Mouse (Mus musculus) limb, embryonic 15.5 days (tissue): ENCODE data around the gene Gramd1b. TPM values are rescaled to one million over a fixed set of nuclear protein-coding genes. Genes with fewer than 3 reads are reported as not detected.

Source experiments
- ATAC-seq: fragments of 200-750 bp; cut with Nextera tagmentation; 2 replicates; pipeline ENCODE4 v1.8.0; 2017; ENCODE audit warnings: low read depth, moderate TSS enrichment; ENCODE audit not compliant: insufficient number of reproducible peaks, low FRiP score, low TSS enrichment
- H3K27ac ChIP-seq: fragments of 300-500 bp; sonication (generic); 2 replicates; pipeline ENCODE4 v1.5.1; 2015; ENCODE audit warnings: moderate library complexity, mild to moderate bottlenecking, inconsistent platforms
- H3K27me3 ChIP-seq: fragments of 300-500 bp; sonication (generic); 2 replicates; pipeline ENCODE4 v1.6.1; 2015; ENCODE audit warnings: inconsistent platforms
- H3K36me3 ChIP-seq: fragments of 300-500 bp; sonication (generic); 2 replicates; pipeline ENCODE4 v1.6.1; 2015; ENCODE audit warnings: inconsistent platforms
- H3K4me1 ChIP-seq: fragments of 300-500 bp; sonication (generic); 2 replicates; pipeline ENCODE4 v1.6.1; 2015; ENCODE audit warnings: inconsistent platforms
- H3K4me2 ChIP-seq: fragments of 300-500 bp; sonication (generic); 2 replicates; pipeline ENCODE4 v1.6.1; 2015; ENCODE audit warnings: mild to moderate bottlenecking, inconsistent platforms
- H3K4me3 ChIP-seq: fragments of 300-500 bp; sonication (generic); 2 replicates; pipeline ENCODE4 v1.5.1; 2015; ENCODE audit warnings: mild to moderate bottlenecking, inconsistent platforms
- H3K9ac ChIP-seq: fragments of 300-500 bp; sonication (generic); 2 replicates; pipeline ENCODE4 v1.6.1; 2015; ENCODE audit warnings: inconsistent platforms
- H3K9me3 ChIP-seq: fragments of 300-500 bp; sonication (generic); 2 replicates; pipeline ENCODE4 v1.6.1; 2016; ENCODE audit warnings: inconsistent platforms
- WGBS: fragments of 180-500 bp; shearing (Covaris S2); methylation state at CpG from one replicate; pipeline ENCODE4 v1.1.7; 2015; 5-methylcytosine and 5-hydroxymethylcytosine counted together
- polyA plus RNA-seq: library from polyadenylated mRNA; unstranded; fragments of >200 nt; fragmentation: Nextera tagmentation; extraction: Ambion mirVana; gene quantifications from 2 replicates; pipeline ENCODE4 v1.2.1, GENCODE M21; 2015

Gramd1b gene
- polyA plus RNA-seq, 1 experiment from 2014 or later, result 3.2 TPM

GRCm38 (mm10) chr9:40545193-40545592 lies 14.0 kb upstream of the Gramd1b start:
- Histone ChIP-seq H3K4me1 (no peaks in the 10 kb centered on the region), H3K9me3 (no peaks in the 10 kb centered on the region), H3K4me2 (no peak overlapping the region), H3K27me3 (no peaks in the 10 kb centered on the region), H3K27ac (no peak overlapping the region), H3K36me3 (no peaks in the 10 kb centered on the region), H3K4me3 (no peak overlapping the region), H3K9ac (no peak overlapping the region)
- ATAC-seq, result no peak
- WGBS, result 49% methylated on average over 6 of the region's 6 CpGs

- 77% methylated on average over 8 of the region's 8 CpGs for WGBS
- no peak for ATAC-seq
- H3K4me1 ChIP-seq, result no peaks in the 10 kb centered on the region
These were observed 8.5 kb upstream of the Gramd1b start for GRCm38 (mm10) chr9:40539588-40540140.

GRCm38 (mm10) chr9:40537708-40538105 lies 6.5 kb upstream of the Gramd1b start:
- no peak overlapping the region for H3K9ac ChIP-seq
- no peaks in the 10 kb centered on the region for H3K9me3 ChIP-seq
- 60% methylated on average over 2 of the region's 2 CpGs for WGBS
- H3K27ac ChIP-seq, result no peak overlapping the region
- H3K27me3 ChIP-seq, result no peaks in the 10 kb centered on the region
- no peak overlapping the region for H3K4me2 ChIP-seq
- H3K36me3 ChIP-seq, result no peaks in the 10 kb centered on the region
- no peak overlapping the region for H3K4me3 ChIP-seq
- H3K4me1 ChIP-seq, result no peaks in the 10 kb centered on the region
- no peak for ATAC-seq

More at GRCm38 (mm10) chr9:40539588-40540140, 8.5 kb upstream of the Gramd1b start:
- Histone ChIP-seq H3K27ac (no peak overlapping the region), H3K4me2 (no peak overlapping the region), H3K36me3 (no peaks in the 10 kb centered on the region), H3K9ac (no peak overlapping the region), H3K9me3 (no peaks in the 10 kb centered on the region), H3K27me3 (no peaks in the 10 kb centered on the region), H3K4me3 (no peak overlapping the region)

- no peaks in the 10 kb centered on the region for H3K4me1 ChIP-seq
These were observed 6.0 kb upstream of the Gramd1b start for GRCm38 (mm10) chr9:40537044-40537707.

GRCm38 (mm10) chr9:40530536-40530935 lies 647 bp downstream of the Gramd1b start:
- H3K27me3 ChIP-seq, result peaks cover 30% of the 10 kb centered on the region

More at GRCm38 (mm10) chr9:40537044-40537707, 6.0 kb upstream of the Gramd1b start:
- Histone ChIP-seq H3K36me3 (no peaks in the 10 kb centered on the region), H3K9me3 (no peaks in the 10 kb centered on the region), H3K27me3 (peaks cover under 1% of the 10 kb centered on the region; the same call in 1 of the 2 replicates), H3K4me2 (no peak overlapping the region), H3K9ac (no peak overlapping the region), H3K27ac (no peak overlapping the region), H3K4me3 (no peak overlapping the region)
- no peak for ATAC-seq
- WGBS, result 84% methylated on average over 3 of the region's 3 CpGs

GRCm38 (mm10) chr9:40528733-40529132 lies 2.5 kb downstream of the Gramd1b start:
- ATAC-seq, result no peak
- Histone ChIP-seq H3K27me3 (peaks cover 30% of the 10 kb centered on the region), H3K9me3 (no peaks in the 10 kb centered on the region), H3K27ac (no peak overlapping the region), H3K4me1 (peaks cover 9% of the 10 kb centered on the region), H3K36me3 (no peaks in the 10 kb centered on the region), H3K9ac (no peak overlapping the region), H3K4me3 (no peak overlapping the region), H3K4me2 (no peak overlapping the region)
- 52% methylated on average over 4 of the region's 4 CpGs for whole genome bisulfite sequencing

More at GRCm38 (mm10) chr9:40530536-40530935, 647 bp downstream of the Gramd1b start:
- no peak for ATAC-seq
- Histone ChIP-seq H3K9me3 (no peaks in the 10 kb centered on the region), H3K4me2 (peak overlapping the region; percentile 84), H3K4me1 (peaks cover 9% of the 10 kb centered on the region), H3K27ac (no peak overlapping the region), H3K36me3 (no peaks in the 10 kb centered on the region), H3K9ac (peak overlapping the region; percentile 26; the same call in 1 of the 2 replicates), H3K4me3 (peak overlapping the region; percentile 44)
- 57% methylated on average over 8 of the region's 8 CpGs for WGBS

GRCm38 (mm10) chr9:40526928-40527327 lies 4.3 kb downstream of the Gramd1b start:
- Histone ChIP-seq H3K4me3 (no peak overlapping the region), H3K27me3 (peaks cover 26% of the 10 kb centered on the region), H3K27ac (no peak overlapping the region), H3K36me3 (no peaks in the 10 kb centered on the region), H3K9me3 (no peaks in the 10 kb centered on the region), H3K4me2 (no peak overlapping the region), H3K9ac (no peak overlapping the region), H3K4me1 (peaks cover 9% of the 10 kb centered on the region)
- no peak for ATAC-seq
- WGBS, result 53% methylated on average over 3 of the region's 3 CpGs

GRCm38 (mm10) chr9:40522156-40522555 lies 9.0 kb downstream of the Gramd1b start:
- no peak overlapping the region for H3K27ac ChIP-seq
- no peak overlapping the region for H3K4me2 ChIP-seq
- H3K9ac ChIP-seq, result no peak overlapping the region
- H3K36me3 ChIP-seq, result no peaks in the 10 kb centered on the region
- peaks cover 3% of the 10 kb centered on the region; the same call in 1 of the 2 replicates for H3K27me3 ChIP-seq
- ATAC-seq, result no peak
- H3K4me3 ChIP-seq, result no peak overlapping the region
- no peaks in the 10 kb centered on the region for H3K9me3 ChIP-seq
- H3K4me1 ChIP-seq, result no peaks in the 10 kb centered on the region
- 84% methylated on average over 7 of the region's 7 CpGs for WGBS

GRCm38 (mm10) chr9:40521097-40521496 lies 10.1 kb downstream of the Gramd1b start:
- ATAC-seq, result no peak
- WGBS, result 83% methylated on average over 6 of the region's 6 CpGs
- H3K27me3 ChIP-seq, result no peaks in the 10 kb centered on the region

GRCm38 (mm10) chr9:40519294-40519693 lies 11.9 kb downstream of the Gramd1b start:
- no peaks in the 10 kb centered on the region for H3K9me3 ChIP-seq
- WGBS, result 82% methylated on average over 3 of the region's 3 CpGs
- H3K36me3 ChIP-seq, result no peaks in the 10 kb centered on the region
- no peak for ATAC-seq
- no peak overlapping the region for H3K4me2 ChIP-seq
- H3K4me3 ChIP-seq, result no peak overlapping the region
- H3K9ac ChIP-seq, result no peak overlapping the region
- H3K27me3 ChIP-seq, result no peaks in the 10 kb centered on the region
- H3K27ac ChIP-seq, result no peak overlapping the region
- H3K4me1 ChIP-seq, result no peaks in the 10 kb centered on the region

More at GRCm38 (mm10) chr9:40521097-40521496, 10.1 kb downstream of the Gramd1b start:
- Histone ChIP-seq H3K4me3 (no peak overlapping the region), H3K36me3 (no peaks in the 10 kb centered on the region), H3K27ac (no peak overlapping the region), H3K4me2 (no peak overlapping the region), H3K9ac (no peak overlapping the region), H3K9me3 (no peaks in the 10 kb centered on the region), H3K4me1 (no peaks in the 10 kb centered on the region)

GRCm38 (mm10) chr9:40511970-40512369 lies 19.2 kb downstream of the Gramd1b start:
- no peak overlapping the region for H3K9ac ChIP-seq
- WGBS, result 68% methylated on average over 2 of the region's 2 CpGs
- no peak overlapping the region for H3K4me3 ChIP-seq
- H3K4me2 ChIP-seq, result no peak overlapping the region
- H3K36me3 ChIP-seq, result no peaks in the 10 kb centered on the region
- H3K27ac ChIP-seq, result no peak overlapping the region
- ATAC-seq, result no peak
- H3K4me1 ChIP-seq, result no peaks in the 10 kb centered on the region
- no peaks in the 10 kb centered on the region for H3K9me3 ChIP-seq
- H3K27me3 ChIP-seq, result no peaks in the 10 kb centered on the region

GRCm38 (mm10) chr9:40509479-40509878 lies 21.7 kb downstream of the Gramd1b start:
- H3K9me3 ChIP-seq, result no peaks in the 10 kb centered on the region
- ATAC-seq, result no peak
- 72% methylated on average over 6 of the region's 6 CpGs for WGBS
- H3K27me3 ChIP-seq, result no peaks in the 10 kb centered on the region
- H3K4me3 ChIP-seq, result no peak overlapping the region
- no peak overlapping the region for H3K4me2 ChIP-seq
- no peak overlapping the region for H3K9ac ChIP-seq
- H3K36me3 ChIP-seq, result no peaks in the 10 kb centered on the region
- H3K27ac ChIP-seq, result no peak overlapping the region
- H3K4me1 ChIP-seq, result no peaks in the 10 kb centered on the region
